Mouse (Mus musculus) frontal cortex, adult (tissue): ENCODE results near the gene Stk32c.
A peak's percentile ranks its signal among the peaks of the same experiment; 100 is the strongest.

ENCODE experiments used
- ATAC-seq: cut with Nextera tagmentation; 2 replicates; pipeline ENCODE4 v1.9.2; 2017; ENCODE audit warnings: mild to moderate bottlenecking, moderate library complexity, mixed read lengths; ENCODE audit not compliant: low TSS enrichment

The Stk32c gene

GRCm38 (mm10) chr7:139212754-139213745, at the start of gene Stk32c, which contains the start of gene Lrrc27:
Gene Stk32c (minus strand): TSS chr7:139213307.
Gene Lrrc27 (plus strand): TSS chr7:139212988.
- peak; percentile 88 for ATAC-seq

- no peak for ATAC-seq
Measured at GRCm38 (mm10) chr7:139257752-139258542, 44.8 kb upstream of the Stk32c start.

- no peak for ATAC-seq
Measured at GRCm38 (mm10) chr7:139254626-139255025, 41.5 kb upstream of the Stk32c start.

- ATAC-seq = no peak
Measured at GRCm38 (mm10) chr7:139253462-139253861, 40.4 kb upstream of the Stk32c start.

- ATAC-seq = no peak
Measured at GRCm38 (mm10) chr7:139252986-139253385, 39.9 kb upstream of the Stk32c start.

GRCm38 (mm10) chr7:139252566-139252965, 39.5 kb upstream of the Stk32c start:
- no peak for ATAC-seq

GRCm38 (mm10) chr7:139251881-139252301, 38.8 kb upstream of the Stk32c start:
- ATAC-seq = no peak

- no peak for ATAC-seq
Measured at GRCm38 (mm10) chr7:139249406-139250210, 36.5 kb upstream of the Stk32c start.

- ATAC-seq = no peak
Measured at GRCm38 (mm10) chr7:139248615-139249405, 35.7 kb upstream of the Stk32c start.

GRCm38 (mm10) chr7:139247881-139248614, 34.9 kb upstream of the Stk32c start, which contains the start of gene Pwwp2b:
Gene Pwwp2b (plus strand): TSS chr7:139248482.
- ATAC-seq = peak; percentile 57

- ATAC-seq = peak; percentile 58
Measured at GRCm38 (mm10) chr7:139246931-139247880, 34.1 kb upstream of the Stk32c start.

- ATAC-seq = no peak
Measured at GRCm38 (mm10) chr7:139246086-139246485, 33.0 kb upstream of the Stk32c start.

GRCm38 (mm10) chr7:139239432-139239831, 26.3 kb upstream of the Stk32c start:
- ATAC-seq = no peak

- no peak for ATAC-seq
Measured at GRCm38 (mm10) chr7:139235651-139236358, 22.7 kb upstream of the Stk32c start.

- ATAC-seq = peak; percentile 53
Measured at GRCm38 (mm10) chr7:139234426-139235188, 21.5 kb upstream of the Stk32c start.

- ATAC-seq = peak; percentile 92
Measured at GRCm38 (mm10) chr7:139233714-139234113, 20.6 kb upstream of the Stk32c start.

GRCm38 (mm10) chr7:139230241-139230640, 17.1 kb upstream of the Stk32c start:
- ATAC-seq = no peak
